In the genomic region with DNA sequence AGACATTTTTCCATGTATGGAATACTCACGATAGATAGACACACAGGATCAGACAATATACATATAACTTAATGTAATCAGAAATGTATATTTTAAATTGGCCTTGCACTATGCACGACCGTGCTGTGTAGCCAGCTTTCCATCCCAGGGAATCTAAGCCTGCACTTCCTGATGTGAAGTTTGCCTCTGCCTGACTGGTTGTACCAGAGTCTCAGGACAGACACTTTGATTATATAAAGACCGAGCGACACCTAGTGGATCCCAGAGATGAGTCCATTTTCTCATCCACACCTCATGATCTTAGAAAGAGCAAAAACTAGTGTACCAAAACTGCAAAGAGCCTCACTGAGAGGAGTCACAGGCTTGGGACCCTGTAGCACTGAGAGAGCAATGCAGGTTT, we compare ENCODE assay signal across 9 mouse cellular contexts. TPM values are rescaled to one million over a fixed set of nuclear protein-coding genes. Genes with fewer than 3 reads are reported as not detected.
DNase-seq lines count a peak whose midpoint lies in the region; ATAC-seq lines count a peak whose summit lies in the region.
"Had no signal": no experiment of that assay in that cellular context is flagged by ENCODE, and none has a peak within 500 bp of the region (broad histone marks: within the 10 kb centered on the region; RNA-seq: fewer than 3 reads in every experiment).

No protein-coding gene starts in this region.

- H3K4me1 ChIP-seq in midbrain, embryonic 16.5 days (ENCODE audit: control insufficient read depth, insufficient read depth, low read length) = no peaks in the 10 kb centered on the region

- no peak overlapping the region for H3K4me3 ChIP-seq in midbrain, embryonic 16.5 days (ENCODE audit: low read depth, low read length)
- H3K4me3 ChIP-seq: myocyte had no signal

- 28% methylated on average over 5 of the region's 5 CpGs for WGBS in midbrain, embryonic 16.5 days

- intact Hi-C loops in left cerebral cortex, postnatal 14 days (cut with DNase I) = loop anchor here (2.0 kb wide), 1 partner anchor 240 kb away; no protein-coding TSS in a partner anchor

- peak; percentile 61; the same call in 1 of the 2 replicates for ATAC-seq in granulocyte monocyte progenitor cell, adult 5-6 weeks (replicated peaks; ENCODE audit: poor library complexity, severe bottlenecking)
- peak; percentile 83; the same call in 1 of the 2 replicates for ATAC-seq in midbrain, embryonic 16.5 days

- H3K36me3 ChIP-seq in midbrain, embryonic 16.5 days (ENCODE audit: control insufficient read depth, insufficient read depth, low read length) = peaks cover 5% of the 10 kb centered on the region

- no peak overlapping the region for H3K9ac ChIP-seq in midbrain, embryonic 16.5 days (ENCODE audit: low read depth, low read length)

- no peaks in the 10 kb centered on the region for H3K9me3 ChIP-seq in midbrain, embryonic 16.5 days (replicated peaks; ENCODE audit: control insufficient read depth, low read length, poor library complexity, severe bottlenecking)

- H3K4me2 ChIP-seq in midbrain, embryonic 16.5 days (ENCODE audit: low read length) = no peak overlapping the region

- no peaks in the 10 kb centered on the region for H3K27me3 ChIP-seq in midbrain, embryonic 16.5 days (ENCODE audit: control insufficient read depth, insufficient read depth, low read depth, low read length)

- H3K27ac ChIP-seq in midbrain, embryonic 16.5 days (ENCODE audit: low read length) = no peak overlapping the region

- peak; percentile 54 for DNase-seq in urinary bladder, postnatal 14 days (ENCODE audit: low spot score)
- DNase-seq in urinary bladder, postnatal 10 days (ENCODE audit: low spot score) = no peak
- peak; percentile 84 for DNase-seq in embryo, embryonic 10 days (ENCODE audit: low spot score)
- DNase-seq in kidney, adult 11 months = peak; percentile 40
- DNase-seq in left cerebral cortex, postnatal 14 days (ENCODE audit: low spot score in 2 of 2) = peak; percentile 72 to 76
- DNase-seq in thymus, postnatal 0 days (ENCODE audit: low spot score) = peak; percentile 39

RNA-seq across cellular contexts. Expression of a gene that starts 25.8 kb away (rescaled TPM):
- total RNA-seq in granulocyte monocyte progenitor cell, adult 5-6 weeks (2014; fragmentation: Nextera tagmentation) = 3.3 and 3.7 TPM in 2 replicates
- total RNA-seq in granulocyte monocyte progenitor cell, adult 5-6 weeks (2017) = 4.9 and 5.2 TPM in 2 replicates
- 10 to 100 TPM; 14.5 to 19.3 TPM for total RNA-seq in left cerebral cortex, postnatal 14 days (2021)
- polyA plus RNA-seq in midbrain, embryonic 16.5 days (2015; fragmentation: Nextera tagmentation; extraction: Ambion mirVana) = 15.2 and 16.9 TPM in 2 replicates
- 8.5 and 8.8 TPM in 2 replicates for polyA plus RNA-seq in thymus, postnatal 0 days (2015; fragmentation: Nextera tagmentation; extraction: Ambion mirVana)
